Mouse (Mus musculus) heart, embryonic 14.5 days (tissue): ENCODE results near the gene Polrmt. TPM values are rescaled to one million over a fixed set of nuclear protein-coding genes. Genes with fewer than 3 reads are reported as not detected.
"Not testable (repeated sequence)": the region's sequence is repeated elsewhere in the genome, so short reads cannot be mapped to it uniquely, and the experiment has no call there.

Experiments
- ATAC-seq: fragments of 200-750 bp; cut with Nextera tagmentation; 2 replicates; pipeline ENCODE4 v1.8.0; 2017; ENCODE audit warnings: low read depth, moderate TSS enrichment; ENCODE audit not compliant: insufficient number of reproducible peaks, insufficient read depth, low FRiP score
- H3K27ac ChIP-seq, 2 experiments: fragments of 200-500 bp in 1 of 2; fragments of 300-500 bp in 1 of 2; sonication (generic) in 1 of 2; replicated peaks in 1 of 2; 2 replicates each; pipeline ENCODE4 v1.5.1; 2012 to 2014; ENCODE audit warnings: low read depth in 2 of 2, low read length in 2 of 2, control low read depth in 1 of 2, mild to moderate bottlenecking in 1 of 2, mixed read lengths in 1 of 2; ENCODE audit not compliant: control insufficient read depth in 1 of 2, insufficient read depth in 1 of 2
- H3K27me3 ChIP-seq: fragments of 300-500 bp; sonication (generic); 2 replicates; pipeline ENCODE4 v1.6.1; 2014; ENCODE audit warnings: mild to moderate bottlenecking, low read length, control low read depth; ENCODE audit not compliant: control insufficient read depth, insufficient read depth
- H3K36me3 ChIP-seq: fragments of 300-500 bp; sonication (generic); 2 replicates; pipeline ENCODE4 v1.6.1; 2014; ENCODE audit warnings: mild to moderate bottlenecking, control low read depth, low read length, mixed read lengths; ENCODE audit not compliant: control insufficient read depth, insufficient read depth
- H3K4me1 ChIP-seq, 2 experiments: fragments of 200-500 bp in 1 of 2; fragments of 300-500 bp in 1 of 2; sonication (generic) in 1 of 2; 2 replicates each; pipeline ENCODE4 v1.6.1; 2012 to 2014; ENCODE audit warnings: low read length in 2 of 2, control low read depth in 1 of 2, mixed read lengths in 1 of 2; ENCODE audit not compliant: control insufficient read depth in 2 of 2, insufficient read depth in 2 of 2
- H3K4me2 ChIP-seq: fragments of 300-500 bp; sonication (generic); 2 replicates; pipeline ENCODE4 v1.6.1; 2014; ENCODE audit warnings: mild to moderate bottlenecking, low read length
- H3K4me3 ChIP-seq, 2 experiments: fragments of 200-500 bp in 1 of 2; fragments of 300-500 bp in 1 of 2; sonication (generic) in 1 of 2; 2 replicates each; pipeline ENCODE4 v1.5.1; 2012 to 2014; ENCODE audit warnings: low read length in 2 of 2, mild to moderate bottlenecking in 2 of 2, control low read depth in 1 of 2, low read depth in 1 of 2, moderate library complexity in 1 of 2; ENCODE audit not compliant: control insufficient read depth in 1 of 2, insufficient read depth in 1 of 2
- H3K9ac ChIP-seq: fragments of 300-500 bp; sonication (generic); 2 replicates; pipeline ENCODE4 v1.6.1; 2014; ENCODE audit warnings: mild to moderate bottlenecking, low read length
- H3K9me3 ChIP-seq: fragments of 300-500 bp; sonication (generic); 2 replicates; pipeline ENCODE4 v1.6.1; 2016; ENCODE audit warnings: low read length, control low read depth; ENCODE audit not compliant: control insufficient read depth
- WGBS: fragments of 180-500 bp; shearing (Covaris S2); extraction: QIAGEN DNeasy Blood & Tissue Kit; methylation state at CpG from one replicate; pipeline ENCODE4 v1.1.7; 2014; 5-methylcytosine and 5-hydroxymethylcytosine counted together
- polyA plus RNA-seq: library from polyadenylated mRNA; unstranded; fragments of >200 nt; fragmentation: Nextera tagmentation; extraction: Ambion mirVana; gene quantifications from 2 replicates; pipeline ENCODE4 v1.2.1, GENCODE M21; 2014

Polrmt gene
- polyA plus RNA-seq, 1 experiment from 2014 or later: 27.4 TPM

DNA sequence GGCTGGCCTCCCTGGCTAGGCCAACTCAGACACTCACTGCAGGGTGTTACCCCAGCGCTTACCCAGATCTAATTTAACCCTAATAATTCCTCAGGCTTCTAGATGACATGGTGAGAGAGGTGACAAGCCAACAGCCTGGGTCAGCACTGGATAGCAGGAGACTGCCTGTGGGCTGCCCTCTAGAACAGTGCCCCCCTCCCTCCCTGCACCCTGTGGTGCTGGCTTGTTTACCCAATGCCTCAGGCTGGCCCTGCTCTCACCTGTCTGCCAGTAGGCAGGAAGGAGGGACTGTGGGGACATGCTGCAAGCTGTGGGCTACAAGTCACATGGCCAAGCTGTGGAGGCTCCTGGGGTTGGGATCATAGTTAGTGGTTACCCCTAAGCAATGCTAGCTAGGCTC, 39.2 kb downstream of the Polrmt start:
- Histone ChIP-seq H3K4me2 (peak overlapping the region; percentile 93), H3K9me3 (no peaks in the 10 kb centered on the region), H3K9ac (peak overlapping the region; percentile 96), H3K4me3 (no peak overlapping the region), H3K27me3 (no peaks in the 10 kb centered on the region), H3K36me3 (peaks cover 62% of the 10 kb centered on the region), H3K4me1 (peaks cover 36 to 52% of the 10 kb centered on the region in 2 experiments), H3K27ac (0 out of 4 replicates have a peak overlapping the region, but pooled peaks of 1 of the 2 experiments have one; percentile 64)
- 67% methylated on average over 1 of the region's 1 CpGs for WGBS
- ATAC-seq: no peak

DNA sequence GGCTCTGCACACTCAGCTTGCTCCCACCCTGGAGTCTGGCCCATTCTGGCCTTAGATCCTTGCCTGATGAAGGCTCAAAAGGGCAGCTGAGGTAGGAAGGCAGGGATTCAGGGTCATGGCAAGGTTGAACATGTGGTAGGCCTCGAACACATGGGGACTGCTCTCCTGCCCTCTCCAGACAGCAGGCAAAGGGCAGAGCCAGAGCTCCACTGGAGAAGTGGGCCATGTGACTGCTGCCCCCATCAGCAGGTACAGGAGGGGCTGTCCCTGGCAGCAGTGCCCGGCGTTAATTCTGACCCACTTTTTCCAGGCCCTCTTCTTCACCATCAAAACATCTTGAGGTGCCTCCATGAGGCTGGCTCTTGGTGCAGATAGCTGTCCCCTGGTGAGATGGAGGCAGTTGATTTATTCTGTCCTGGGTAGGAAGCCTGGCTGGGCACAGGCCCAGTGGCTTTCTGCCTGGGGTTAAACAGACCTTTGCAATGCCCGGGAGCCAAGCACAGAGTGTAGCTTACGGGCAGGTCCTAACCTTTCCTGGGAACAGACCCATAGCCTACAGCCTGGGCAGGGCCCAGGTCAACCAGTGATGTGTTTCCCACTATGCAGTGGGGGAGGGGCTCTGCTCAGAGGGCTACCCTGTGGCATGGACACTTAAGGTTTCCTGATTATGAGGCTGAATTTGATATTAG, 39.8 kb downstream of the Polrmt start:
- Histone ChIP-seq H3K27me3 (no peaks in the 10 kb centered on the region), H3K4me2 (peak overlapping the region; percentile 93), H3K36me3 (peaks cover 55% of the 10 kb centered on the region), H3K9ac (peak overlapping the region; percentile 96), H3K4me3 (peak overlapping the region; percentile 77 to 89), H3K9me3 (no peaks in the 10 kb centered on the region), H3K27ac (peak overlapping the region; percentile 29 to 64; a peak in 3 of 4 replicates), H3K4me1 (peaks cover 39 to 56% of the 10 kb centered on the region in 2 experiments)
- ATAC-seq: no peak
- 55% methylated on average over 5 of the region's 5 CpGs for WGBS

DNA sequence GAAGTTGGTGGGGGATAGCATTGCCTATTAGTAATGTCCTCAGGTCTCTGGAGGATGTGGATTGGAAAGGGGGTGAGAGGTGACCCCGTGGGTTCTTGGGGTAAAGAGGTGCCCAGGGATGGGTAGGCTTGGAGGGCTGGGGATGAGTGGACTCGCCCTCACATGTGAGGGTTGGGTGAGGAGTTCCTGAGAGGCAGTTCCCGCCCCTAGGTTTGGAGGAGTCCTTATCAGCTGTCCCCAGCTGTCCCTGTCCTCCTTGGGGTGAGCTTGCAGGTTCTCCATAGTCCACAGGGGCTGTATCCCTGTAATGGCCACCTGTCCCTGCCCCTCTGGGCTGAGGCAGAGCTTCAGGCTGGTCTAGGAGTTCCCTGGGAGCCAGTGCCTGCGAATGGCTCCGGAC, 40.4 kb downstream of the Polrmt start:
- peak overlapping the region; percentile 96 for H3K9ac ChIP-seq
- no peaks in the 10 kb centered on the region for H3K27me3 ChIP-seq
- H3K27ac ChIP-seq: peak overlapping the region; percentile 29 to 64; a peak in 3 of 4 replicates
- H3K4me3 ChIP-seq: peak overlapping the region; percentile 77 to 89
- WGBS: 61% methylated on average over 5 of the region's 5 CpGs
- H3K36me3 ChIP-seq: peaks cover 49% of the 10 kb centered on the region
- peaks cover 45 to 62% of the 10 kb centered on the region in 2 experiments for H3K4me1 ChIP-seq
- peak overlapping the region; percentile 93 for H3K4me2 ChIP-seq
- ATAC-seq: no peak
- H3K9me3 ChIP-seq: no peaks in the 10 kb centered on the region

DNA sequence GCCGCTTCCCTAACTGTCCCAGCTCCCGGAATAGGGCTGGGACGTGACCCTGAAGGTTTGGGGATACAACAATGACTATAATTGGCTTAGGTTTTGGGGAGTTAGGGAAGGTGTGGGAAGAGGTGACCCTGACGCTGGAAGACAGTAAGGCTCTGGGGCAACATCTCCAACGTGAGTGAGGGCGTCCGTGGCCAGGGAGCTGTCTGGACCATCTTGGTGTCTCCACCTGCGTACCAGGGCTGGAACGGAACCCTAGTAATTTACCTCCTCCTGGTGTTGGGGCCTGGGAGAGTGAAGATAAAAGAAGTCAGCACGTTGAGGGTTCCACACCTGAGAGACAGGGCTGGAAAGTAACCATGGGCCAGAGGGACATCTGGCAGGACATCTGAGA, 41.4 kb downstream of the Polrmt start:
- Histone ChIP-seq H3K27me3 (no peaks in the 10 kb centered on the region), H3K9me3 (no peaks in the 10 kb centered on the region), H3K4me3 (peak overlapping the region; percentile 77 to 89), H3K27ac (peak overlapping the region; percentile 81 to 91), H3K4me1 (peaks cover 49 to 66% of the 10 kb centered on the region in 2 experiments), H3K36me3 (peaks cover 40% of the 10 kb centered on the region), H3K4me2 (peak overlapping the region; percentile 93), H3K9ac (peak overlapping the region; percentile 96)
- no peak for ATAC-seq
- 3% methylated on average over 10 of the region's 10 CpGs for WGBS

DNA sequence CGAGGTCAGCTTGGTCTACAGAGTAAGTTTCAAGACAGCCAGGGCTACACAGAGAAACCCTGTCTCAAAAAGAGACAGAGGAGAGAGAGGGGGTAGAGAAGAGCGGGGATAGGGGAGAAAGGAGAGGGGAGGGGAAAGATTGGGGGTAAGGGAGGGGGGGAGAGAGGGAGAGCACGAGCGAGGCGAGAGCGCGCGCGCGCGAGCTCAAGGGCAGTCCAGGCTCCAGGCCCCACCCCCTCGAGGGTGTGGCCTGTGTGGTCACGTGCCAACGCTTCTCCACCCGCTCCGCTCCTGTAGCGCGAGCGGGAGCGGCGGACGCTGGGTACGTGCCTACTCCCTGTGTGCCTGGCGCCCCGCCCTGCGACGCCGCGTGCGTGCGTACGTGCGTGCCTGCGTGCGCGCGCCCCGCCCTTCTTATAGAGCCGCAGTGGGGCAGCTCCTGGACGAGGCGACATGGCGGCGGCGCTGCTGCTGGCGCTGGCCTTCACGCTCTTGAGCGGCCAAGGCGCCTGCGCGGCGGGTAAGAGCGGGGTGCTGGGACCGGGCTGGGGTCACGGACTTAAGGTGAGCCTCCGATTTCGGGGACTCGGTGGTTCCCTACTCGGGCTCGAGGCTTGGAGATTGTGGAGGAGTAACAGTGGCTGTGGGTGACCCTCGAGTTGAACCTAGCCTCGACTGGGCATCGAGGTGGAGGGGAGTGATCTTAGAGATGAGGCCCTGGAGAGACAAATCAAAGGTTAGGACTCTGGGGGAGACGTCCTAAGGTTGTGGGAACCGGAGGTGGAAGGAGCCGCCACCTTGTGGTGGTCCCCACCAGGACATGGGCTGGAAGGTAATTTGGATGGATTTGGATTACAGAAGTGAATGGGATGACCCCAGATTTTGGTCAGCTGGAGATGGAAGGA, 42.1 kb downstream of the Polrmt start, which contains the start of gene Bsg:
Gene Bsg, plus strand, starts transcription at position 427 of the 905 bp plus-strand sequence.
- Histone ChIP-seq H3K27ac (peak within 1 kb of the TSS; percentile 81 to 91), H3K27me3 (no peaks in the 10 kb centered on the region), H3K36me3 (peaks cover 33% of the 10 kb centered on the region), H3K4me3 (peak within 1 kb of the TSS; percentile 77 to 89), H3K4me2 (peak within 1 kb of the TSS; percentile 93), H3K9me3 (no peaks in the 10 kb centered on the region), H3K4me1 (peaks cover 43 to 60% of the 10 kb centered on the region in 2 experiments), H3K9ac (peak within 1 kb of the TSS; percentile 96)
- peak; percentile 96 for ATAC-seq
- under 1% methylated on average over 64 of the region's 65 CpGs for WGBS

DNA sequence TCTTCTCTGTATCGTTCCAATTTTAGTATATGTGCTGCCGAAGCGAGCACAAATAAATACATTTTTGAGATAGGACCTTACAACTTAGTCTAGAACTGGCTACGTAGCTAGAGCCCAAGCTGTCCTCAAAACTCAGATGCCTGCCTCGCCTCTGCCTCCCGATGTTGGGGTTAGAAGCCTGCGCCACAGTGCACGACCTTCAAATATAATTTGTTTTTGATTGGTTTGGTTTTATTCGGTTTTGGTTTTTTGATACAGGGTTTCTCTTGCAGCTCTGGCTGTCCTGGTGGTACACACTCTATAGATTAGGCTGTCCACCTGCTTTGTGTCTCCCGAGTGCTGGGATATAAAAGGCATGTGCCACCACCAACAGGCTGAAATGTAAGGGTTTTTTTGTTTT, 42.8 kb downstream of the Polrmt start:
- peaks cover 25% of the 10 kb centered on the region for H3K36me3 ChIP-seq
- H3K4me2 ChIP-seq: peak overlapping the region; percentile 60
- no peak for ATAC-seq
- H3K4me1 ChIP-seq: peaks cover 38 to 52% of the 10 kb centered on the region in 2 experiments
- H3K4me3 ChIP-seq: peak overlapping the region in 1 of 2 experiments; percentile 89; a peak in 2 of 4 replicates
- H3K9me3 ChIP-seq: no peaks in the 10 kb centered on the region
- WGBS: 80% methylated on average over 10 of the region's 10 CpGs
- peak overlapping the region; percentile 56 to 91 for H3K27ac ChIP-seq
- no peaks in the 10 kb centered on the region for H3K27me3 ChIP-seq
- peak overlapping the region; percentile 35 for H3K9ac ChIP-seq

DNA sequence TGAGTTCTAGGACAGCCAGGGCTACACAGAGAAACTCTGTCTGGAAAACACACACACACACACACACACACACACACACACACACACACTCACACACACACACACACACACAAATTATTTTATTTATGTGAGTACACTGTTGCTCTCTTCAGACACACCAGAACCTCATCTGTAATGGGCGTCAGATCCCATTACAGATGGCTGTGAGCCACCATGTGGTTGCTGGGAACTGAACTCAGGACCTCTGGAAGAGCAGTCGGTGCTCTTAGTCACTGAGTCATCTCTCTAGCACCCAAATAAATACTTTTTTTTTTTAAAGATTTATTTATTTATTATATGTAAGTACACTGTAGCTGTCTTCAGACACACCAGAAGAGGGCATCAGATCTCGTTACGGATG, 43.4 kb downstream of the Polrmt start:
- not testable (repeated sequence) for H3K9me3 ChIP-seq, ATAC-seq, H3K4me2 ChIP-seq, H3K27me3 ChIP-seq, H3K4me3 ChIP-seq, H3K9ac ChIP-seq, H3K27ac ChIP-seq
- peaks cover 20% of the 10 kb centered on the region for H3K36me3 ChIP-seq
- H3K4me1 ChIP-seq: peaks cover 38 to 46% of the 10 kb centered on the region in 2 experiments
- 90% methylated on average over 3 of the region's 4 CpGs for WGBS
